Mouse (Mus musculus): Measurements from ENCODE around the gene Cacna1i.

Gene Cacna1i

DNA sequence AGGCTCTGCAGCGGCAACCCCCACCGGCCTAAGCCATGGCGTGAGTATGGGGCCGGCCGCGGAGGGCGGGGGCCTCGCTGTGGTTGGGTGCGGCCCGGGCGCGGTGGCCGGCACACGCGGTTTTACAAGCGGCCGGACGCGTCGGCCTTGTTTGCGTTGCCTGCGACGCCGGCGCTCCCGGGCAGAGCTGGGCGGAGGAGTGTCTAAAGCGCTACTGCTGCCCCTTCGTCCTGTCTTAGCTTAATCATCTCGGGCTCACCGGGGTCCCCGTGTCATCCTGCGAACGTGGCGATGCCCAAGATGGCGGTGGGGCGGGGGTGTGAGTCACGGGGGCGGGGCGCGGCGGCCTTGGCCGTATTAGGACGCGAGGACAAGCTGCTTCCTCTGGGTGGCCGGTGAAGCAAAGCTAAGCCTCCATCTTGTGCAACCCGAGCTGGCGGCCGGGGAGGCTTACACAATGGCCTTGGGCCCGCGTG lies 31.4 kb upstream of the Cacna1i start:
- peaks cover 61% of the 10 kb centered on the region for H3K4me1 ChIP-seq (replicated peaks; ENCODE audit: low read depth, low read length)
- H3K36me3 ChIP-seq (ENCODE audit: insufficient read depth, low read length): peaks cover 76% of the 10 kb centered on the region
- H3K4me3 ChIP-seq (replicated peaks; ENCODE audit: low read length): peak overlapping the region; percentile 93
- H3K9me3 ChIP-seq (ENCODE audit: low read length): no peaks in the 10 kb centered on the region
- no peak for TF ChIP-seq CTCF (conservative IDR thresholded peaks at IDR 0.05; ENCODE audit: low read length)
- TF ChIP-seq NANOG (IDR thresholded peaks at IDR 0.05; ENCODE audit: borderline replicate concordance, low read length): no peak
- no peak for TF ChIP-seq POU5F1 (IDR thresholded peaks at IDR 0.05; ENCODE audit: borderline replicate concordance, low read length)
- no peaks in the 10 kb centered on the region for H3K27me3 ChIP-seq (ENCODE audit: insufficient read depth, low read length)

DNA sequence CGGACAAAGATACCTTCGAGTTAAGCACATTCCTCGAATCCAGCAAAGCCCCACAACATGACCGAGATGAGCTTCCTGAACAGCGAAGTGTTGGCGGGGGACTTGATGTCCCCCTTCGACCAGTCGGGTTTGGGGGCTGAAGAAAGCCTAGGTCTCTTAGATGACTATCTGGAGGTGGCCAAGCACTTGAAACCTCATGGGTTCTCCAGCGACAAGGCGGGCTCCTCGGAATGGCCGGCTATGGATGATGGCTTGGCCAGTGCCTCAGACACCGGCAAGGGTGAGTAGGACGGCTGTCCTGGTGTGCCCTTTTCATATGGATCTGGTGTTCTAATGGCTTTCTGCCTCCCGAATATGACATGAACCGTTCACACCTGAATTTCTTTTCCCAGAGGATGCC lies 30.8 kb upstream of the Cacna1i start:
- H3K4me1 ChIP-seq (replicated peaks; ENCODE audit: low read depth, low read length): peaks cover 62% of the 10 kb centered on the region
- no peaks in the 10 kb centered on the region for H3K27me3 ChIP-seq (ENCODE audit: insufficient read depth, low read length)
- no peaks in the 10 kb centered on the region for H3K9me3 ChIP-seq (ENCODE audit: low read length)
- H3K36me3 ChIP-seq (ENCODE audit: insufficient read depth, low read length): peaks cover 76% of the 10 kb centered on the region
- TF ChIP-seq CTCF (conservative IDR thresholded peaks at IDR 0.05; ENCODE audit: low read length) (no peak), POU5F1 (IDR thresholded peaks at IDR 0.05; ENCODE audit: borderline replicate concordance, low read length) (no peak)
- peak overlapping the region; percentile 93 for H3K4me3 ChIP-seq (replicated peaks; ENCODE audit: low read length)

DNA sequence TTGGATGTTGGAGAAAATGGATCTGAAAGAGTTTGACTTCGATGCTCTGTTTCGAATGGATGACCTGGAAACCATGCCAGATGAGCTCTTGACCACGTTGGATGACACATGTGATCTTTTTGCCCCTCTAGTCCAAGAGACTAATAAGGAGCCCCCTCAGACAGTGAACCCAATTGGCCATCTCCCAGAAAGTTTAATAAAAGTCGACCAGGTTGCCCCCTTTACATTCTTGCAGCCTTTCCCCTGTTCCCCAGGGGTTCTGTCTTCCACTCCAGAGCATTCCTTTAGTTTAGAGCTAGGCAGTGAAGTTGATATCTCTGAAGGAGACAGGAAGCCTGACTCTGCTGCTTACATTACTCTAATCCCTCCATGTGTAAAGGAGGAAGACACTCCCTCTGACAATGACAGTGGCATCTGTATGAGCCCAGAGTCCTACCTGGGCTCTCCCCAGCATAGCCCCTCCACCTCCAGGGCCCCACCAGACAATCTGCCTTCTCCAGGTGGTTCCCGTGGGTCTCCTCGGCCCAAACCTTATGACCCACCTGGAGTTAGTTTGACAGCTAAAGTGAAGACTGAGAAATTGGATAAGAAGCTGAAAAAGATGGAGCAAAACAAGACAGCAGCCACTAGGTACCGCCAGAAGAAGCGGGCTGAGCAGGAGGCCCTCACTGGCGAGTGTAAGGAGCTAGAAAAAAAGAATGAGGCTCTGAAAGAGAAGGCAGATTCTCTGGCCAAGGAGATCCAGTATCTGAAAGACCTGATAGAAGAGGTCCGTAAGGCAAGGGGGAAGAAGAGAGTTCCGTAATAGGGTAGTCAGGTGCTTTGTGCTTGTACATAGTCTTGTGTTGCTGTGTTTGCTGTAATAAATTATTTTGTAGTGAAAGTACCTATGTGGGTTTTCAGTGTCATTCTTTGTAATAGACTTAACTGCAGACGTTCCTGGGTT lies 30.1 kb upstream of the Cacna1i start:
- Histone ChIP-seq H3K36me3 (ENCODE audit: insufficient read depth, low read length) (peaks cover 75% of the 10 kb centered on the region), H3K9me3 (ENCODE audit: low read length) (no peaks in the 10 kb centered on the region), H3K27me3 (ENCODE audit: insufficient read depth, low read length) (no peaks in the 10 kb centered on the region), H3K4me1 (replicated peaks; ENCODE audit: low read depth, low read length) (peaks cover 67% of the 10 kb centered on the region), H3K4me3 (replicated peaks; ENCODE audit: low read length) (peak overlapping the region; percentile 93)
- TF ChIP-seq NANOG (IDR thresholded peaks at IDR 0.05; ENCODE audit: borderline replicate concordance, low read length) (no peak), POU5F1 (IDR thresholded peaks at IDR 0.05; ENCODE audit: borderline replicate concordance, low read length) (no peak), CTCF (conservative IDR thresholded peaks at IDR 0.05; ENCODE audit: low read length) (no peak)

DNA sequence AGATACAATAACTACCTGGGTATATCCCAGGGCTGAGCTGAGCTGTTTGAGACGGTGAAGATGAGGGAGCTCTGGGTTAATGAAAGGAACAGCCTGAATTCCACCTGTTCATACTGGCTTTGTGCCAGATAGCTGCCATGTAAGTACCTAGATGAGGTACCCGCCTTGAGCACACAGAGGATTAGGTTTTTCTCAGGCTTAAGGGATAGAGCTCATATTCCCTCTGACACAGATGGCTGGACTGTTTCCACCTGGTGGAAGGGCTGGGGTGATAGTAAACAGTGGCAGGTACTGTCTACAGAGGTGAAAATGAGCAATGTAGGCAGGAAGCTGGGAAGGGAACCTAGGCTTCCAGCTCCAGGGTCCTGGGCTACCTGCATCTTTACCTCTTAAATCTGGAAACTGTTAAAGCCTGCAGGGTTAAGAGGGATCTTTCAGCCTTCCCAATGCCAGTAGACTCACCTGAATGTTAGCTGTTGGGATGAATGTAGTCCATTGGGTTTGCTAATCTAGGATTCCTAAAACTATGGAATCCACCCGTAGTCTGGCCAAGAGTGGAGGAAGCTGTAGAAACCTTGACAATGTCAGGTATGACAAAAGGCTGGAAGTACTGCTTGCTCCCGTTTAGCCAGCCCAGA lies 29.3 kb upstream of the Cacna1i start:
- no peaks in the 10 kb centered on the region for H3K27me3 ChIP-seq (ENCODE audit: insufficient read depth, low read length)
- TF ChIP-seq POU5F1 (IDR thresholded peaks at IDR 0.05; ENCODE audit: borderline replicate concordance, low read length) (no peak), CTCF (conservative IDR thresholded peaks at IDR 0.05; ENCODE audit: low read length) (no peak), NANOG (IDR thresholded peaks at IDR 0.05; ENCODE audit: borderline replicate concordance, low read length) (no peak)
- peaks cover 75% of the 10 kb centered on the region for H3K4me1 ChIP-seq (replicated peaks; ENCODE audit: low read depth, low read length)
- peaks cover 75% of the 10 kb centered on the region for H3K36me3 ChIP-seq (ENCODE audit: insufficient read depth, low read length)
- no peaks in the 10 kb centered on the region for H3K9me3 ChIP-seq (ENCODE audit: low read length)
- H3K4me3 ChIP-seq (replicated peaks; ENCODE audit: low read length): peak overlapping the region; percentile 93

DNA sequence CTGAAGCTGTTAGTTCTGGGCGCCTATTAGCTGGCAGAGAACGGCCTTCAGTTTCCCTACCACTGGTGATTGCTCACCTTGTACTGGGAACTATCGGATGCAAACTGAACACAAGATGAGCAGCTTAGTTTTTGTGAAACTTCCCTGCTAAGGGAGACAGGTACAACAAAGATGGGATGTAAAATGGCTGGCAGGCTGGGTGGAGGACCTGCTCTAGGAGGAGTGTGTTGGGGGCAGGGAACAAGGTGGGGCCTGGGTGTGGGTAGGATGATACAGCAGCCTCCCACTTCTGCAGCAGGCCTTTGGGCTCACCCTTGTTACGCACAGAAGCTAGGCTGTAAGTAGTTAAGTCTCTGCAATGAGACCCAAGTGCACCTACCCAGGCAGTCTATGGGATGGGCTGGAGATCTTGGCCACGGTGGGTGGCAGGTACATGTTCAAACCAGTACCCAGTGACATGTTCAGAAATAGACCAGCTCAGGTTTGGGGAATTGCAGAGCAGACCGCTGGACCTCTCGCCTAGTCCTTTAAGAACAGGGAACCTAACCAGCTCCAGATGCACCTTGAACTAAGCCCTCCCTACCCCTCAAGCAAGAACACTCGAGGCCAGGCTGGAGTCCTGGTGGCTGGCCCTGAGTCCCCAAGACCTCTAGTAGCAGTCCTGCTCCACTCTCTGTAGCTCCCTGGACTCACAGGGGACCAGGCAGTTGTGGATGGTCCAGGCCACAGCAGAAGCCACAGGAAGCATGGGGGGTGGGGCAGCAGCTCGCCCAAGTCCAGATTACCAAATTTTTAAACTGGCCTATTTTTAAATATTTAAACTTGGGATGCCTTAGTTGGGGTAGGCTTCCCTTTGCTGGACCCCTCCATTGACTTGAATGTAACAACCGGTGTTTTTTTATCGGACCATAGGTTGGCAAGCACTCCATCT lies 28.5 kb upstream of the Cacna1i start:
- no peaks in the 10 kb centered on the region for H3K27me3 ChIP-seq (ENCODE audit: insufficient read depth, low read length)
- H3K4me1 ChIP-seq (replicated peaks; ENCODE audit: low read depth, low read length): peaks cover 76% of the 10 kb centered on the region
- H3K4me3 ChIP-seq (replicated peaks; ENCODE audit: low read length): peak overlapping the region; percentile 93

DNA sequence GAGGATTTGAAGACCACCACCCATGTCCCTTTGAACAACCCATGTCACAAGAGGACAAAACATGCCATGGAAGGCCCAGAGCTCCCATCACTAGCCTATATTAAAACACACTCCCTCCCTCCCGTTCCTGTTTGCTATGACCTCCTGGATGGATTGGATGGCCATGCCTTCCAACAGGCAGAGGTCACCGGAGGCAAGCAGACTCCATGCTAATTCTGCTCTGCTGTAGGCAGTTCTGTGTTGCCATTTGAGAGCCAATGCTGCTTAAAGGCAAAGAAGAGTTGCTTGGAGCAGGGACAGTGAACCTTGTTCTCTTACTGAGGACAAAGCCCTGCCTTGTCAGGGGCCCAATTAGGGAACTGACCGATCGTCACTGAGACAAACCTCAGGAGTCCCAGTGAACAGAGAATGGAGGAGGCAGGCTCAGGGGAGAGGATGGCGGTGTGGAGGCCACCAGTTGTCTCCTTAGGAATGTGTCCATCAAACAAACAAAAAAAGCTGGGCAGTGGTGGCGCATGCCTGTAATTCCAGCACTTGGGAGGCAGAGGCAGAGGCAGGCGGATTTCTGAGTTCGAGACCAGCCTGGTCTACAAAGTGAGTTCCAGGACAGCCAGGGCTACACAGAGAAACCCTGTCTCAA lies 27.5 kb upstream of the Cacna1i start:
- H3K27me3 ChIP-seq (ENCODE audit: insufficient read depth, low read length): no peaks in the 10 kb centered on the region
- TF ChIP-seq POU5F1 (IDR thresholded peaks at IDR 0.05; ENCODE audit: borderline replicate concordance, low read length) (no peak), NANOG (IDR thresholded peaks at IDR 0.05; ENCODE audit: borderline replicate concordance, low read length) (no peak), CTCF (conservative IDR thresholded peaks at IDR 0.05; ENCODE audit: low read length) (no peak)

More for the DNA sequence above, 28.5 kb upstream of the Cacna1i start:
- no peak for TF ChIP-seq POU5F1 (IDR thresholded peaks at IDR 0.05; ENCODE audit: borderline replicate concordance, low read length)
- TF ChIP-seq CTCF (conservative IDR thresholded peaks at IDR 0.05; ENCODE audit: low read length): no peak
- no peak for TF ChIP-seq NANOG (IDR thresholded peaks at IDR 0.05; ENCODE audit: borderline replicate concordance, low read length)
- Histone ChIP-seq H3K36me3 (ENCODE audit: insufficient read depth, low read length) (peaks cover 70% of the 10 kb centered on the region), H3K9me3 (ENCODE audit: low read length) (no peaks in the 10 kb centered on the region)

DNA sequence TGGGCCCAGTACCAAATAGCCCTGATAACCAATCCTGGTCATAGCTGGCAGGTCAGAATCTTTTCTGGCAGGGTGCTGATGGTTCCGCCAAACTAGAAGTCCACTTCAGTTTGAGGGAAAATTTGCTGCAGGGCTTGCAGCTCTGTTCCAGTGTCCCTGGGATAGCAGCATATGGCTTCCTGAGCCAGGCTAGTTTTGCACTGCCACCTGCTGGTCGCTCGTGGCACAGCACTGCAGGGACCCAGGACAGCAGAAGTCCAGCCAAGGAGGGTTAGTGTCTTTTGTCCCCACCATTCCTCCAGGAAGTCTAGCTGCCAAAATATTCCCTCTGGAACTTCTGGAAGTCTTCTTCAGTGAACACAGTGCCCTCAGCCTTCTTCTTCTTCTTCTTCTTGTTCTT lies 26.4 kb upstream of the Cacna1i start:
- peaks cover 77% of the 10 kb centered on the region for H3K4me1 ChIP-seq (replicated peaks; ENCODE audit: low read depth, low read length)
- TF ChIP-seq CTCF (conservative IDR thresholded peaks at IDR 0.05; ENCODE audit: low read length): peak; percentile 99
- TF ChIP-seq POU5F1 (IDR thresholded peaks at IDR 0.05; ENCODE audit: borderline replicate concordance, low read length): no peak
- no peak overlapping the region for H3K4me3 ChIP-seq (replicated peaks; ENCODE audit: low read length)

More for the DNA sequence above, 27.5 kb upstream of the Cacna1i start:
- peaks cover 63% of the 10 kb centered on the region for H3K36me3 ChIP-seq (ENCODE audit: insufficient read depth, low read length)
- H3K4me3 ChIP-seq (replicated peaks; ENCODE audit: low read length): peak overlapping the region; percentile 3
- H3K4me1 ChIP-seq (replicated peaks; ENCODE audit: low read depth, low read length): peaks cover 71% of the 10 kb centered on the region
- H3K9me3 ChIP-seq (ENCODE audit: low read length): no peaks in the 10 kb centered on the region

More for the DNA sequence above, 26.4 kb upstream of the Cacna1i start:
- no peaks in the 10 kb centered on the region for H3K9me3 ChIP-seq (ENCODE audit: low read length)
- no peaks in the 10 kb centered on the region for H3K27me3 ChIP-seq (ENCODE audit: insufficient read depth, low read length)
- peaks cover 63% of the 10 kb centered on the region for H3K36me3 ChIP-seq (ENCODE audit: insufficient read depth, low read length)

All from E14TG2a.4 (cell line).